Mouse (Mus musculus) embryonic stem cell, embryonic (primary cell): ENCODE measurements around the gene Pate2.
"Not testable (repeated sequence)": the region's sequence is repeated elsewhere in the genome, so short reads cannot be mapped to it uniquely, and the experiment has no call there.

Experiments
- CTCF ChIA-PET, 4 experiments: fragments of 300-600 bp in 2 of 4; fragments of 350-600 bp in 2 of 4; sonication (Branson Sonifier 250); formaldehyde crosslinking; loops; one replicate each; lab custom pipeline; 2022; ENCODE audit warnings: inconsistent platforms in 2 of 4; lab: Charles Lee
- POLR2A ChIA-PET, 4 experiments: fragments of 300-600 bp in 2 of 4; fragments of 350-600 bp in 2 of 4; sonication (Branson Sonifier 250); formaldehyde crosslinking; loops; one replicate each; lab custom pipeline; 2022; ENCODE audit warnings: antibody characterized with exemption in 4 of 4, inconsistent platforms in 1 of 4; lab: Charles Lee

The Pate2 gene

DNA sequence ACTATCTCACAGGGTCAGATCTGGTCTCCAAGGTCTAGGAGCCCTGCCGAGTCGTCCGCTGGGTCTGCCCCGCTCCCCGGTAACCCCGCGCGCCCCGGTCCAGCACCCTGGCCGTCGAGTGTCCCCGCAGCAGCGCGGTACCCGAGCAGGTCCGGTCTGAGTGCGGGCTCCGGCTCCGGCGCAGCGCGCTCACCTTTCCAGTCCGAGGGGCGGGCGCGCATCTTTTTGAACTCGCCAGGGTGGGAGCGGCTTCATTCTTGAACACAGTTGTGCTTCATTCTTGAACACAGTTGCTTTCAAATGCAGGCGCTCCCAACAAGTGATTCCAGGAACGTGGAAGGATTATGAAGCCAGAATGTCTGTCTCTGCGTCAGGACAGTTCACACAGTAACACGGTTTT is 4.3 kb downstream of the Pate2 start:
- POLR2A ChIA-PET = interaction anchor here in 1 of 4 experiments (6.6 kb wide), 1 partner anchor 13 kb away, joined by 69 read pairs; the partner anchor contains the start of genes Ddx25 and Pus3
- CTCF ChIA-PET = no interaction called here

DNA sequence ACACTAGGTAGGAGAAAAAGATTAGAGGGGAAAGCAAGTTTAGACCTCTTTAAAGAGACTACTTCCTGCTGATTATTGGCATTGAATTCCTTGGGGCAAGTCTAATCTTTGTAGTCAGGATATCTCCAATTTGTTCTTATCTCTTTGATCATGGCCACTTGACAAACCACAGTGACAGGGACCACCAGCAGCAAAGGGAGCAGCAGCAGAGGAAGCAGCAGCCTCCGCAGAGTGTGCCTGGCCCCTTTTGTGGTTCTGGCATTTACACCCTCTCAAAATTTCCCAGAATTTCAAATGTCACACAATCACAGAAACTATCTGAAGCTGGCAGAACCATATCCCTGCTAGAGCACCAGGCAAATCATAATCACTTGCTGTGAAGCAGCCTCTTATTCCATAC is 17.6 kb downstream of the Pate2 start:
- POLR2A ChIA-PET = interaction anchor here in 1 of 4 experiments (0.6 kb wide), 1 partner anchor 17 kb away, joined by 4 read pairs; the partner anchor contains the start of genes Hyls1 and Pate2
- CTCF ChIA-PET = no interaction called here

DNA sequence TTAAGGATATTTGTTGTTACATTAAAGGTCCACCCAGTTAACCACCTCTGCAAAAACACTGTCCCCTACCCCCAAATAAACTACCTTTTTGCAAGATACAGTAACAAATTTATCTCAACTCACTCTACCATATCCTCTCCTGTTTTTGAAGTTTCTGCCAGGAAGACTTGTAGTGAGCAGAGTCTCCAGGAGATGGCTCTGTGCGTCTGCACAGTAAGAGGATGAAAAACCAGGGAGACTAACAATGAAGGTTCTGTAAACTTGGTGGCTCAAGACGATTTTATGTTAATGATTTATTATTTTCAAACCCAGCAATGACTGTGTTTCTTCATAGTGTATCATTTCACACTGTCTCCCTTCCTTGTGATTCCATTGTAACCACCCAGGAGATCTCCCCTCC is 22.8 kb downstream of the Pate2 start:
- ChIA-PET POLR2A (interaction anchor here in 1 of 4 experiments (1.2 kb wide), 1 partner anchor 34 kb away, joined by 3 read pairs; no protein-coding TSS in a partner anchor), CTCF (no interaction called here)

DNA sequence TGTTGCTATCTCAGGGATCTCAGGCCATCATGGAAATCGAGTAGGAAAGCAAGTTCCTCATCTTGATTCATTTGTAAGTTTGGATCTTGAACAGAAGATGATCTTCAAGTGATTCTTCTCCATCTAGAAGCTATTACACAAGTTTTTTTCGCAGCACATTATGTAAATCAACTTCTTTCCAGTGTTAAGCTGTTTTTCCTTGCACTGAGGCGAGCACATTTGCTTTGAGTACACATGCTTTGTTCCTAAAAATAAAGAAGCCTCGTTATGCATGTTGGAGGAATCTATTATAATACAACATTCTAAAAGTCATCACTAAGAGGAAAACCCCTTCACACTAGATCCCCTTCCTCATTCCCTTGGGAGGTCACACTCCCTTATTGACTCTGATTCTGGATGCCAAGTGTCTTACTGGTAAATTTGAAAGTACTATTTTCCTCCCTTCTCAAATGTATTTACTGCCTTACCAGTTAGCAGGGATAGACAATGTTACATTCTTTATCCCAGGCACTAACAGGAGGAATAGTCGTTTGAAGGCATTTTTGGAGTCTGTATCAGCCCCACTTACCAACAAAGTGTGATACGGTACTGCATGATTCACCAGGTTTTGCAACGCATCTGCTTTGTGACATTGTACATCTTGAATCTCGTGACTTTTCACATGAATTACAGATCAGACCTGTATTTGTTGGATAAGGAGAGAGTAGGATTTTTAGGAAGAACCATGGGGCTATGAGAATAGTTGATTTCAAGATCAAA is 37.7 kb downstream of the Pate2 start:
- POLR2A ChIA-PET = no interaction called here
- CTCF ChIA-PET = no interaction called here

DNA sequence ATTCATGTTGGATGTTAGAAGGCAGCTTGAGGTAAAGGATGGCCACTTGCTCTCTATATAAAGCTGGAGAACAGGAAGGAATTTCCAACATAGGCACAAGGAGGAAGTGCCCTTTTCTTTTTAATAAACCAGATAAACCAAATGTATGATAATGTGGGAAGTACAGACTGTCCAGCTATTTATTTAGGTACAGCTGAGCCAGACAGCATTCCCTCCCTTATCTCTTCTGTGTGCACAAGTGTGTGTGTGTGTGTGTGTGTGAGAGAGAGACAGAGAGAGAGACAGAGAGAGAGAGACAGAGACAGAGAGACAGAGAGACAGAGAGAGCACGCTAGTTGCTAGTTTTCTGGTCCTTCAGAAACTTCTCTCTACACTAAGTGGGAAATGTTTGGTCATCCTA is 41.8 kb downstream of the Pate2 start, which contains the start of gene Pate4:
Gene Pate4, minus strand, starts transcription at position 101 of the 400 bp plus-strand sequence.
- ChIA-PET CTCF (no interaction called here), POLR2A (no interaction called here)

DNA sequence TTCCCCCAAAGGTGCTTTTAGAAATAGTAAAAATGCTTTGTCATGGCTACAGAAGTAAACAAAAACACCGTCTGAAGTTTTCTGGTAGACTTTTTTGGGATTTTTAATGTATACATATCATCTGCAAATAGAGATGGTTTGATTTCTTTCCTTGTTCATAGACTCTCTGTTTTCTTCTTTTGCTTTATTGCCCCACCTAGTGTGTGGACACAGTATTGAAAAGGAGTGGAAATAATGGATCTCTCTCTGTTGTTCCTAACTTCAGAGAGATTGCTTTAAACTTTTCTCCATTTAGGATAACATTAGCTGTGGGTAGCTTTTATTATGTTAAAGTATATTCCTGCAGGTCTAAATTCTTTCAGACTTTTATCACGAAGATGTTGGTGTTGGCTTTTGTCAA is 43.9 kb downstream of the Pate2 start:
- CTCF ChIA-PET = no interaction called here
- POLR2A ChIA-PET = no interaction called here

DNA sequence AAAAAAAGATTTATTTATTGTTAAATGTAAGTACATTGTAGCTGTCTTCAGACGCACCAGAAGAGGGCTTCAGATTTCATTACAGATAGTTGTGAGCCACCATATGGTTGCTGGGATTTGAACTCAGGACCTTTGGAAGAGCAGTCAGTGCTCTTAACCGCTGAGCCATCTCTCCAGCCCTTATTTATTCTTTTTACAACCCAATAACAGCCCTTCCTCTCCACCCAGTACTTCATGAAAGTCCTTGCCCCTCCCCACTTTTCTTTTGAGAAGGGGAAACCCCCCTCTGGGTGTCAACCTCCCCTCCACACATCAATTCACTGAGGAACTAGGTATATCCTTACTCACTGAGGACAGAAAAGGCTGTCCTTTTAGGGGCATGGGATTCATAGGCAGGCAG is 46.7 kb downstream of the Pate2 start:
- CTCF ChIA-PET, POLR2A ChIA-PET: not testable (repeated sequence)

DNA sequence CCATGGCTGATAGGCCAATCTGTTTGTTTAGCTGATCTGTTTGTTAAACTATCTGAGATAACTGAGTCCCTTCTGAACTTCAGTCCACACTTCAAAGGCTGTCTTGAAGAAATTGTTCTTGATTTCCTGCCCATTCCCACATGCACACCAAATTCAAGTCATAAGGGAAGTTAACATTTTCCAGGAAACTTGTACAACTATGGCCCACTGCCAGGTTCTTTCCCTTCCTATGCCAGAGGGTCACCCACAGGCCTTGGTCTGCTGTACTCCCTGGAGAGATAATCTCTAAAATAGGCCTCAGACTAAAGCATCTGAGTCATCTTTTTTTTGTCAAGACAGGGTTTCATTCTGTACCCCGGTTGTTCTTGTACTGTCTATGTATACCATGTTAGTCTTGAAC is 62.9 kb downstream of the Pate2 start:
- CTCF ChIA-PET = no interaction called here
- POLR2A ChIA-PET = no interaction called here

DNA sequence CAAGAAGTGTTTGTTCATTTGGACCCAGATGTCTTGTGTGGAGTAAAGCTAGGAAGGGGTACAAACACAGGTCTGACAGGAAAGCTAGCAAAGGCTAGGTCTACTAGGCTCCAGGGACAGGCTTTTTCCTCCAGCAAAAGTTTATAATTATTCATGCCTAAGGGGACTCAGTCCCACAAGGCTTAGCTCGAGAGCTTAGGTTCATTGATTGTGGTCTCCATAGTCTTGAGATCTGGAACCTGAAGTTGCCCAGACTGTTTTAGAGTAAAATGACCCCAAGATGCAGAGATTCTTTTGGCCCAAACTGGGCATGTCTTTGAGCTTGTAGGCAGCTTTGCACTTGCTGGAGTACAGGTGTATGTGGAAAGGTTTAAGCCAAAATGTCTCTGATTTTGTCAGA is 78.0 kb downstream of the Pate2 start, which contains the start of gene Pate3:
Gene Pate3, minus strand, starts transcription at position 101 of the 400 bp plus-strand sequence.
- POLR2A ChIA-PET = no interaction called here
- CTCF ChIA-PET = no interaction called here

DNA sequence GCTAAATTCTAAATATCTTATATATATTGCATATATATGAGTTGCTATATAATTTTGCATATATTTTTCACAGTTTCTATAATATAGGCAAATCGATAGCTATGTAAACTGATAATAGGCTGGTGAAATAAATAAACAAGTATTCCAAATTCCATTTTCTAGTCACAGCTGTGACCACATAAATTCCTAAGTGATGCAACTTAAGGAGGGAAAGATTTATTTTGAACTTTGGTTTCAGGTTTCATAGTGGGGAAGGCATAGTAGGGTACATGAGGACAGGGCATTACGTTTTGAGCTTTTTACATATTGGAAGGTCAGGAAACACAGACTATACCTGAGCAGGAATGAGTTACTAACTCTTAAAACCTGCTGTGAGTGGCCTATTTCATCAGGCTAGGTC is 103.5 kb downstream of the Pate2 start:
- ChIA-PET POLR2A (no interaction called here), CTCF (no interaction called here)

DNA sequence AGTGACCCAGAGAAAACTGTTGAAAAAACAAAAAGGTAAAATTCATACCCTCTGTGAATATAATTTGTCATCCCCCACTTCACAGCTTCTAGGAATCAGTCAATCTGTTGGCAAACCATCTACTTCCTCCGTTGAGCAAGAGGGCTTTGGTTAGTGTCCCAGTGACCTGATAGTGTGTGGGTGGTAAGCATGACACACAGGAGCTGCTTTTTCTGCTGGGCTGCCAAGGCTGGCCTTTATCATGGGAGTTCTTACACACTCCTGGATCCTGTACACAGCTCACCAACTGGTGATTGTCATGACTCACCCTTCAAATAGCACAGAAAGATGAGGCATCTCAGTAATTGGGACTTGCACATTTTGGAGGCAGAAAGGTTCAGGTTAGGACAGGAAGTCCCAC is 116.9 kb downstream of the Pate2 start, which contains the start of gene Pate1:
Gene Pate1, minus strand, starts transcription at position 378 of the 400 bp plus-strand sequence.
- ChIA-PET POLR2A (no interaction called here), CTCF (no interaction called here)

DNA sequence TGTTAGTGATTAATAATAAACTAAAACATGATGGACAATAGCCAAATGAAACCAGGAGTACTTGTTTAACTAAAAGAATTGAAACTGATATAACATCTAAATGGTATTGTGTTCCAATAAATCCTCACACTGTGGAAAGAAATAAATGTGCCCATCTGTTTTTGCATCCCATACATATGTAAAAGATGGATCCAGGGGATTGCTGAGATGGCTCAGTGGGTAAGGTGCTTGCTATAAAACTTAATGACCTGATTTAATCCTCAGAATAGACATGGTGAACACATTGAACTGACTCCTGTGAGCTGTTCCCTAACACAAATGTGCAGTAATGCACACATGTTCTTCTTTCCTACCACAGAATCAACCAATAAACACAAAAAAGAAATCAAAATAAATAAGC is 121.8 kb downstream of the Pate2 start:
- CTCF ChIA-PET = no interaction called here
- POLR2A ChIA-PET = no interaction called here

DNA sequence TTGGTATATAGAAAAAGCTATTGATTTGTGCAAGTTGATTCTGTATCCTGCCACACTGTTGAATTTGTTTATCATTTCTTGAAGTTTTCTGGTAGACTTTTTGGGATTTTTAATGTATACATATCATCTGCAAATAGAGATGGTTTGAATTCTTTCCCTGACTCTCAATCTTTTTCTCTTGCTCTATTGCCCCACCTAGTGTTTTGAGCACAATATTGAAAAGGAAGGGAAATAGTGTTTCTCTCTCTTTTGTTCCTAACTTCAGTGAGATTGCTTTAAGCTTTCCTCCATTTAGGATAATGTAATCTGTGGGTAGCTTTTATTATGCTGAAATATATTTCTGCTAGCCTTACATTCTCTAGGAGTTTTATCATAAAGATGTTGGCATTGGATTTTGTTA is 137.2 kb downstream of the Pate2 start:
- ChIA-PET CTCF (no interaction called here), POLR2A (interaction anchor here in 2 of 4 experiments (0.5 to 0.7 kb wide), 2 partner anchors 46 to 926 kb away, joined by 3 to 5 read pairs; no protein-coding TSS in a partner anchor)
